Mouse (Mus musculus): ENCODE results near the gene Tmprss12.

DNA sequence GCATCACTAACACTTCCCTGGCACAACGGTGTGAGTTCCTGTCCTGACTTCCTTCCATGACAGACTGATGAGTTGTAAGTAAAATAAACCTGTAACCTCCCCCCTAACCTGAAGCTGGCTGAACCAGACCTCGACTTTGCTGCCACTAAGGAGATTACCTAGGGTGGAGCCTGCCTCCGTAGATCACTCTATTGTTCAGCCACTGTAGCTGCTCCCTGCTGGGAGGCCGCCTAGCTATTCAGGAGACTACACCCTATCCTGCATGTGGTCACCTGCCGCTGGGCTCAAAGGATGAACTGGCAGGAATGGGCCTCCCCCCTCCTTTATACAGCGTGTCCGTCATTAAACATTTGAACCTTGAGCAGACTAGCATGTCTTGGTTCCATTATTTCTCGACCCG lies 10.9 kb upstream of the Tmprss12 start:
- TF ChIP-seq POLR2A (IDR thresholded peaks at IDR 0.05; ENCODE audit: borderline replicate concordance, low read depth, low read length) = no peak
- TF ChIP-seq CTCF (IDR thresholded peaks at IDR 0.05; ENCODE audit: low read depth, low read length) = no peak

All from bone marrow macrophage, adult 2 months (primary cell).